Mouse (Mus musculus): ENCODE results near the gene Atg2b.

Gene Atg2b

DNA sequence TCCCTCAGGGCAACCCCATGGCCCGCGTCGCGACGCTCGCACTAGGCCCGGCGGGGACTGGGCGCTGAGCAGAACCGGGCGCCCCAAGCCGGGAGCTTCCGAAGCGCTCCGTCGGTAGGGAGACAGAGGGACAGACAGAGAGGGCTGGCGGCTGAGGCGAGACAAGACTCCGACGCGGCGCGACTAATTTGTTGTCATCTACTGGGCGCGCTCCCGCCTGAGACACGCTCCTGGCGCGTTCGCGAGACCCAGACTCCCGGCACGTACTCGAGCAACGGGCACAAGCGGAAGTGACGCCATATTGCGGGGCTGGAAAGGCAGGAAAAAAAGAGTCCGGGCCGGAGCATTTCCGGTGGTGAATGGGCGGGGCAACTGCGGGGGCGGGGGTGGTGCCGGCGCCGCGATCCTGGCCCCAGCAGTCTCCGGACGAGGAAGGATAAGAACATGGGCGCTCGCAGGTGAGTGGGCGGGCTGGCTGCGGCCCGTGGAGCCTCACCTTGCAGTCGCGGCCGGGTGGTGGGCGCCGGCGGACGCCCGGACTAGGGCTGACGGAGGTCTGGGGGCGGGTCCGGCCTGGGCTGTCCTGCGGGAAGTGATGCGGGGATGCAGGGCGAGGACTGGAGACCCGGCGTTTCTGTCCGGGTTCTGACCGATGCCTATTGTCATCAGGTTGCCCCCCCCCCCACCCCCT lies at the start of gene Atg2b:
Atg2b (minus strand) TSS at position 211 of the 691 bp plus-strand sequence.
- peak; percentile 94 to 96 for DNase-seq (ENCODE audit: low read depth in 2 of 2, low spot score in 2 of 2)

DNA sequence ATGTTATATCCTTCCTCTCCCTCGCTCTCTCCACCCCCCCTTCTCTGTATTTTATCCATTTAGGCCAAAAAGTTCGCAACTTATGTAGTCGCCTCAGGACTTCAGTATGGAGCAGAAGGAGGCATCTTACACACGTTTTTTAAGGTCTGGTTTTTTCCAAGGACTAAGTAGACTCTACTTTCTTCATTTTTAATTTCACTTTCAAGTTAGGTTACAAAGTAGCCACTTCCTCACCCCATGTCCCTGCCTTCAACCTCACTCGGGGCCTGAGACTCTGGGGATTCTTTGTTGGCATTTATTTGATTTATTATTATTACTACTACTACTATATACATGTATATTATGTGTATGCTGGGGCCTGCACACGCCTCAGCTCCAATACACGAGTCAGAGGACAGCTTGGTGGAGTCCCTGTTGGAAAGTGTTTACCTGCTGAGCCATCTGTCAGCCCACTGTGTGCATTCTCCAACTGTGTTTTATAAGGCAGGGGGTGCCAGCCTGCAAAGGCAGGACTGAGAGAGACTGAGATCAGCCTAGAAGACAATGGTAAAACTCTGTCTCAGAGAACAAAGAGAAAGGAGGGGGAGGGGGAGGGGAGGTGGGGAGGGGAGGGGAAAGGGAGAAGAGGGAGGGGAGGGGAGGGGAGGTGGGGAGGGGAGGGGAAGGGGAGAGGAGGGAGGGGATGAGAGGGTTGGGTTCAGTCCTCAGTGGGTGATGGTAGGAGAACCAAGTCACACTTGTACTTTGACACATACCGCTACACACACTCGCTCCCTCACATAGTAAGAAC lies 48.6 kb upstream of the Atg2b start:
- DNase-seq (ENCODE audit: low read depth in 2 of 2, low spot score in 2 of 2), result no peak

DNA sequence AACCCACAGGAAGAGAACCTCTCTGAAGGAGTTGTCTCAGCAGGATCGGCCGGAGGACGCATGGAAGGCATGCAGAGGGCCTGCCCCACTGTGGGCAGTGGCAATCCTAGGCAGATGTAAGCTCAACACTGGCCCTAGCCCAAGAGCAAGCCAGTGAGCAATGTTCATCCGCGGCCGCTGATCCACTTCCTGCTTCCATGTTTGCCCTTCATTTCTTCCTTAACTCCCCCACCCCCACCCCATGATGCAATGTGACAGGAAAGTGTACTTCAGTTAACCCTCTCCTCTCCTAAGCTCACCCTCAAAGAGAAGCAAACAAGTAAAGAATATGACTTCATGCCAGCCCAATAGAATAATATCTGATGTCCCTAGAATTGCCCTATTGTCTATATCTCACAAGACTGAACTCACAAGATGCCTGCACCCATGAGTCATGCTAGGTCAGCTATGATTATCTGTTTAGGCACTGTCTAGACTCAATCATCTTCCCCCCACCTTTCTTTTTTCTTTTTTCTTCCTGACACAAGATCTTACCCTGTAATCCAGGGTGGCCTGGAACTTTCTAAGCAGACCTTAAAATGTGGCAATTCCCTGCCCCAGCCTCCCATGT lies 45.9 kb upstream of the Atg2b start:
- DNase-seq (ENCODE audit: low read depth in 2 of 2, low spot score in 2 of 2), result no peak

DNA sequence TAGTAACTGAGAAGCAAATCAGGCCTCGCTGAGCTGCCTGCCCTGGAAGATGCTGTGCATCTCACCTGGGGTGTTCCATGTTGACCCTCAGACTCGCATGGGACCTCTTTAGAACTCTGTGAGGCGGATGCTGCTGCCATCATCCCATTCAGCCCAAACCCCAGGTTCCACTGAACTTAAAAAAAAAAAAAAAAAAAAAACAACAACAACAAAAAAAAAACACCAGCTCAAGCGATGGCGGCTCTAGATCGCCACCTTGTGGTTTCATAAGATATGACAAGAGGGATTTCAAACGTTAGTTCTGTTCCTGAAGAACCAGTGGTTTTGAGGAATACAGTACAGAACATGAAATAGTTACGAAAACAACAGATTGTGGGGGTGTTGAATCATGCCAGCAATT lies 43.0 kb upstream of the Atg2b start:
- no peak for DNase-seq (ENCODE audit: low read depth in 2 of 2, low spot score in 2 of 2)

DNA sequence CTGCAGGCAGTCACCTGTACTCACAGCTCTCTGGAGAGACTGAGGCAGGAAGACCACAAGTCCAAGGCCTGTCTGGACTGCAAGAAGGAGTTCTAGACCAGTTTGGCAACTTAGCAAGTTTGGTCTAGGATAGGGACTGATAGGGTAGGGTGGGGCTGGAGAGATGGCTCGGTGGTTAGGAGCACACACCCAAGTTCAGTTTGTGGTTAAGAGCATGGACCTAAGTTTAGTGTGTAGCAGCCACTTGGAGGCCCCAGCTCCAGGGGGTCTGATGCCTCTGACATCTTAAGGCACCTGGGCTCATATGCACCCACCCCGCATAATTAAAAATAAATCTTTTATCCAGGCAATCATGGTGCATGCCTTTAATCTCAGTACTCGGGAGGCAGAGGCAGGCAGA lies 42.3 kb upstream of the Atg2b start:
- DNase-seq (ENCODE audit: low read depth in 2 of 2, low spot score in 2 of 2), result no peak

DNA sequence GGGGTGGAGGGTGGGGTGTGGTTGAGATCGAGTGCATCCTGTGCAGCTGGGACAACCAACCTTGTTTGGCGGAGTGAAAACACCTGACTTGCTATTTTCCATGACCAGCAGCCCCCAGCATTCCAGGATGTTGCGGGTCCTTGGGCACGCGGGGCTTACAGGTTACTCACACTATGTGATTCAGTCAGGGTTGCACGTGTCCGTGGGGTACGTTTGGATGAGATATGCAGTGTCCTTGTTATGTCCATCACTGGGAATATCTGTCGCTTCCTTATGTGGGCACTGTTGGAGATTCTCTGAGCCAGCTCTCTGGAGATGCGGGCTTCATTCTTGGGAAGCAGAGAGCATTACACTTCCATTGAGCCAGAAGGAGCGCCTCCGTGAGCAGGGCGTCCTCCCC lies 40.7 kb upstream of the Atg2b start:
- DNase-seq (ENCODE audit: low read depth in 2 of 2, low spot score in 2 of 2), result no peak

DNA sequence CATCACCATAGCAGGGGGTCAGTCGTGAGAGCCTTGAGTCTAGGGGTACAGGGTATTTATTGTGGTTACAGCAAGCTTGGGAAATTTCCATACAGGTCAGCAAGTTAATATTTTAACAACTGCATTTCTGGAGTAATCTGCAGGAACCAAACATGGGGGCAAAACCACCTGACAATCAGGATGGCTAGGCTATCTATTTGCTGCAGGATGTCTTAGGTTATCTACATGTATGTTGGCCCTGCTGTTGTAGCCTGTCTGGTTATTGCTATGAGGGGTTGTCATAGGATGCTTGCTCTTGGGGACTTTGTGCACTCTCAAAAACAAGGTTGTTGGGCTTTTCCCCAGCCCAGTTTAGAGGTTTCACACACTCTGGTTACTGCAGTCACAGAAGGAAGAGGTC lies 39.6 kb upstream of the Atg2b start:
- no peak for DNase-seq (ENCODE audit: low read depth in 2 of 2, low spot score in 2 of 2)

DNA sequence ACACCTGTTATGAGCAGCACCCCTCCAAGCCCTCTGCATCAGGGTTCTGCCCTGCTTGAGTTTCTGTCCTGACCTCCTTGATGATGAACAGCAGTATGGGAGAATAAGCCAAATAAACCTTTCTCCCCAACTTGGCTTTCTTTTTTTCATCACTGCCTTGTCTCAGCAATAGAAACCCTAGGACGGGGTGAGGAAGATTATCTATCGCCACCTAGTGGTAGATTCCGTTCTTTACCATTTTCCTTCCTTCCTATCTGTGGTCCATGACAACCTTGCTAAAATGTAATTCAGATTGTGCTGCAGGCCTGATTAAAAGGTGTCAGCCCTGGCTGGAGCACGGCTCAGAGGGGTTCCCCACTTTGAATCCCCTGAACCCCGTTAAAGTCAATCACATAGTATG lies 37.6 kb upstream of the Atg2b start:
- peak; percentile 18 to 34 for DNase-seq (ENCODE audit: low read depth in 2 of 2, low spot score in 2 of 2)

DNA sequence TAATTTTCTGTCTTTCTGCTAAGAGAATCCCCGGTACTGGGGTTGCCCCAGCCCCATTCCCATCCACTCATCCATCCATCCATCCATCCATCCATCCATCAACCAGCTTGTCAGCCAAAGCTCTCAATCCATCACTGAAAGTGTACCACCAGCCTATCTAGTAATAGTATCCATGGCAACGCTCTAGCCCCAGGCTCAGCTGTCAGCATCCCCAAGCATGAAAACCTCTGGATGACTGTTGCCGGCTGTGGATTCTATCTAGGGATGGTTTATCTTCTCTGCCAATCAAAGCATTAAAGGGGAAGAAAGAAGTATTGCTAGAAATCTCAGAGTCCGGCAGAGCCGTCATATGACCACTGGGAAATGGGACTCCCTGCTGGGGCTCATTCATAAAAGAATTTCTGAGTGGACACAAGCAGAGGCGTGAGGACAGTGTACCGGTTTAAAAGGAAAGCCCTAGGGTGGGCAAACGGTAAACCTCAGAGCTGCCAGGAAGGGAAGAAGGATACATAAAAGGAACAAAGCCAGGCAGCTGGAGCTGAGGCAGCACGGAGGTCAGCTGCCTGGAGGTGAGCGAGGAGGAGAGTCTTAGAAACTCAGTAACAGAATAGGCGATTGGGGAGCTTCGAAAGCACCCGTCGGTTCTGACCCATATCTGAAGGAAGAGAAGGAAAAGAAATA lies 36.6 kb upstream of the Atg2b start:
- no peak for DNase-seq (ENCODE audit: low read depth in 2 of 2, low spot score in 2 of 2)

DNA sequence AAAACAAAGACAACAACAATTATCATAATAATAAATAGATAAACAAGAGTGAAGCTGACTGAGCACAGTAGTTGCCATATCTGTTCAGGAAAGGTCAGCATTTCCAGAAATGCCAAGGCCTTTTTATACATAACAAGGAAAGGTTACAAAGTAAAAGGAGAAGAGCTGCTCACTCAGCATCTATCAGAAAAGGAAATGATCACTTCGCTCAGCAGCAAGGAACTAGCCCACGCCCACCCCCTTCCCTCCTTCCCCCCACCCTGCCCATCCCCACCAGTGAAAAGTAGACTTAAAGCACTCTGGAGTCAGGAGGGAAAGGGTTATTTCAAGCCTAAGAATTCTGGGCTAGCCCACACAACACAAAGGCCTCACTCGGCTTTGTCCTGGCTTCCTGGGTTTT lies 35.2 kb upstream of the Atg2b start:
- DNase-seq (ENCODE audit: low read depth in 2 of 2, low spot score in 2 of 2), result no peak

DNA sequence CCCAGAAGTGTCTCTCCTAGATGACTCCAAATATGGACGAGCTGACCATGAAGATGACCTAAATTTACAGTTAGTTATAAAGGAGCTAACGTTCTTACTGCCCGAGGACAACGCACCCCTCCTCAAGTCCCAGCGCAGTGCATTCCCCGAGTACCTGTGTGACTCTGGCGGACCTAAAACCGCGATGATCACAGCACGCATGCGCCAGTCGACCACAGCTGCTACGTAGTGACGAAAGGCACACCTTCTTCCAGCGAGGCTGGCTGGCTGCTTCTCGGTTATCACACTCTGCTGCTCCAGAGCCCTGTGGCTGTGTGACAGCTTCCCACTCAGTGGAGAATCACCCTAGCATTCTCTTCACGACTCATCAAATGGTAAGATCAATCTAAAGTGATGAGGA lies 33.6 kb upstream of the Atg2b start:
- peak; percentile 21 to 45 for DNase-seq (ENCODE audit: low read depth in 2 of 2, low spot score in 2 of 2)

DNA sequence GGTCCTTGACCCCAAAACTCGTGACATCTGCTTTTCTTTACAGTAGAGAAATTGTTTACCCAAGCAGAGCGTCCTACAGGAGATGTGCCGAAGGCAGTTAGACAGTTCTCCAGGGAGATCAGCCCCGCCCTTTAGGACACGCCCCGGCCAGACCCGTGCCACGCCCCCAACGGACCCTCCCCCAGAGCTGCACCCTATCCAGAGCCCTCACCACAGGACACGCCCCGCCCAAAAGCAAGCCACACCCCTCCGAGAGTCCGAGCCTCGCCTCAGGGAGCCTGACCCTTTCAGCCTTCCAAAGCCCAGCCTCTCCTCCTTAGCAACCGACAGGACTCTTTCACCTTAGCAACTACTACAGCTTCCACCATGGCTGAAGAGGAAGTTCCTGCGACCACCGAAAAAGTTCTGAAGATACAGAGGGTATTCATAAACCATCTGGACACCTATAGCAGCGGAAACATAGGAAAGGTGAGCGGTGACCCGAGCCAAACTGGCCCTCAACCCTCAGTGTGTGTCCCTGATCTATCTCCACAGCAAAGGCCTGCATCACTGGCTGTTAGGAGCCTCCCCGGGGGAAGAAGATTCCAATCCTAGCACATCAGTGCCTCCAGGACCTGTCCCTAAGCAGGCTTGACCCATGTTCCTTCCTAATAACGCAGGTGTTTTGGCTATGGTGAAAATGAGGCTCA lies 20.9 kb upstream of the Atg2b start, which contains the start of gene Ak7:
Ak7 (plus strand) TSS at position 178 of the 689 bp plus-strand sequence.
- no peak for DNase-seq (ENCODE audit: low read depth in 2 of 2, low spot score in 2 of 2)

DNA sequence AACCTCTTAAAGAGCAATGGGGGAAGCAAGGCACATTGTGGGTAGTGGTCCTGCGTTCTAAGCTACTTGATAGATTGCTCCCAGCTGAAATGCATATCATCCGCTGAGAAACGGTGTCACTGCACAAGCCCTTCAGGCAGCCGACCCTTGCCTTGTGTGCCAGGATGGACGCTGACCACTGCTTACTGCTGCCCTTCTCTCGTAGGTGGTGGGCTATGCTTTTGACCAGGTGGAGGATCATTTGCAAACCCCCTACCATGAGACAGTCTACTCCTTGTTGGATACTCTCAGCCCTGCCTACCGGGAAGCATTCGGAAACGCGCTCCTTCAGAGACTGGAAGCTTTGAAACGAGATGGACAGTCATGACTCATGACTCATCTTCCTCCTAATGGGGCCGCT lies 15.4 kb upstream of the Atg2b start:
- no peak for DNase-seq (ENCODE audit: low read depth in 2 of 2, low spot score in 2 of 2)

DNA sequence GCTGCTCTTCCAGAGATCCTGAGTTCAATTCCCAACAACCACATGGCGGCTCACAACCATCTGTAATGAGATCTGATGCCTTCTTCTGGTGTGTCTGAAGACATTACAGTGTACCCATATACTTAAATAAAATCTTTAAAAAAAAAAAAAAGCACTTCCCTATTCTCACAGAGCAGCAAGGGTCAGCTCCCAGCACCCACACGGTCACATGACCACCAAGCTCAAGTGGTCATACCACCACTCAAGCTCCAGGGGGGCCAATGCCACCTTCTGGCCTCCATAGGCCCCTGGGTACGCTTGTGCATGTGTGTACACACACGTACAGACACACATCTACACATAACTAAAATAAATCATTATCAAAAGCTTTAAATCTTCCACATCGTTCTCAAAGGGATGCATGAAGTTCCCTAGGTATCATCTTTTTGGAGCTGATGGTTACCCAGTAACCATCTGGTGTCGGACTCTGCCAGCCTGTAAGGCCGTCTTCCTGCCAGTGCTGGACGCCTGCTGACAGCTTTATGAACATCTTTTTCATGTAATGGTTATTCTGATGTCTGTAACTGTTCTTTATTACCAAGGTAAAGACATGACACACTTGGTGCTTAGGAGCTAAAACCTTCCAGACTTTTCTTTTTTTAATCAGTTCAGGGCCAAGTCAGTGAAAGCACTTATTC lies 12.2 kb upstream of the Atg2b start:
- no peak for DNase-seq (ENCODE audit: low read depth in 2 of 2, low spot score in 2 of 2)

DNA sequence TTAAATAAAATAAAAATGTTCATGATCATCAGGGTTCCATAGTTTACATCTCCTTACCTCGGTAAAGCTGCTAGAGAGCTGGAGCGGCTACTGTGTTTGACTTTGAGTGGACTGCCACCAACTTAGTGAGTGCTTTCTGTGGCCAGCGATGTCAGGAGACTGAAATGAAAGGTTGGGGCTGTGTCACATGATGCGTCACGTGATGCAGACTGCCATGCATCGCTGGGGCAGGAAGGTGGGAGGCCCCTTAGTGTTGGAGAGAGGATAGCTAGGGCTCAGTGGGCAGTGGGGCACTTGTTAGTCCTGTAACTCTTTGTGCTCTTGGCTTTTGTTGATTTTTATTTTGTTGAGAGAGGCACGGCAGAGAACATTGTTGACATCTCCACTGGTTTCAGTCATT lies 10.8 kb upstream of the Atg2b start:
- no peak for DNase-seq (ENCODE audit: low read depth in 2 of 2, low spot score in 2 of 2)

DNA sequence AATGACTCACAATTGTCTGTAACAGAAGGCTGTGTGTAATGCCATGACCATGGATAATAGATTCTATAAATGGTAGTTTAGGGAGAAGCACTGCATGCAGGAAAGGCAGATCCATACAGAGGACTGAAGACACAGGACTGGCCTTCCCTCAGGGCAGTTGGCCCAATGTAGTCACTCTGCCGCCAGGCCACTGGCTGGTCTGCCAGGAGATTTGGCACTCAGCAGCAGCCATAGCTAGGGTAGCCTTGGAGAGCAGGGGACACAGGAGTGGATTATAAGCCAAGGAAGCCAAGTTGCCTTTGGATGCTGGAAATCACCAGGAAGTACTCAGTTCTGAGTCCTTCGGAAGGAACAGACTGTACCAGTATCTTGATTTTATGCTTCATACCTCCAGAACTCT lies 9.0 kb upstream of the Atg2b start:
- no peak for DNase-seq (ENCODE audit: low read depth in 2 of 2, low spot score in 2 of 2)

DNA sequence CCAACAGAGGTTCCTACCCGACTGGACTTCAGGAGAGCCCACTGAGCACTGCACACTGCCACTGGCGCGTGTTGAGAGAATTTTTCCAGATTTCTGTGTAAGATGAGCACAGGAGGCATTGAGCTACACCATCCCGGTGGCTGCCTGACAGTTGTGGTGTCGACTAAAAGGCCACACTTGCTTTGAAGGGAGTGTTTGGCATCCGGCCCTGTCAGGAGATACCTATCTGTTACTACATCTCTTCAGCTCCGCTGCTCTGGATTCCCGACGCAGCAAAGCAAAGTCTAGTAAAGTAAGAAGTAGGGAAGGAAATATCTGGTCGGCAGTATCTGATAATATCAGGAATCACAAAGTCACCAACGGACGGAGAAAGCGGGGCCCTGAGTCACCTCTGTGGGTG lies 4.4 kb upstream of the Atg2b start:
- DNase-seq (ENCODE audit: low read depth in 2 of 2, low spot score in 2 of 2), result no peak

DNA sequence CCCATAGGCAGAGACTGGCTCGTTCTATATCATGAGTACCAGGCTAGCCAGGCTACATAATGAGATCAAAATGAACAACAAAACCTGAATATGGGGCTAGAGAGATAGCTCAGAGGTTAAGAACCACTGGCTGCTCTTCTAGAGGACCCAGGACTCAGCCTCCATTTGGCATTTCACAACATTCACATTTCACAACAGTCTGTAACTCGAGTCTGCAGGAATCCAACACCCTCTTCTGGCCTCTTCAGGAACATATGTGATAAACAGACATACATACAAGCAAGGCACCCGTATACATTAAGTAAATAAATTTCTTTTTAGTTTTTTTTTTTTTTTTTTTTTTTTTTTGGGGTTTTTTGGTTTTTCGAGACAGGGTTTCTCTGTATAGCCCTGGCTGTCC lies 3.5 kb upstream of the Atg2b start:
- no peak for DNase-seq (ENCODE audit: low read depth in 2 of 2, low spot score in 2 of 2)

DNA sequence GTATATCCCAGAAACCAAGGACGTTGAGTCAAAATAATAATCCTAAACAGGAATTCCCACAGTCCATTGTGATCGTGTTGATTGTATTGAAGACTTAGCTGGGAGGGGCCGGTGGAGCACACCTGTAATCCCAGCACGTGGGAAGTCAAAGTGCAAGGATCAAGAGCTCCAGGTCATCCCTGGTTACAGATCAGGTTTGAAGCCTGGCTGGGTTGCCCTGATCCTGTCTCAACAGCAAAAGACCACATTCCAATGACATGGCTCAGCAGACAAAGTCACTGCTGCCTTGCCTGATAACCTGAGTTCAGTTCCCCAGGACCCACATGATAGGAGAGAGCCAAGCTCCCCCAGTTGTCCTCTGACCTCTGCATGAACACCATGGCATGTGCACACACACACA lies 2.4 kb upstream of the Atg2b start:
- no peak for DNase-seq (ENCODE audit: low read depth in 2 of 2, low spot score in 2 of 2)

DNA sequence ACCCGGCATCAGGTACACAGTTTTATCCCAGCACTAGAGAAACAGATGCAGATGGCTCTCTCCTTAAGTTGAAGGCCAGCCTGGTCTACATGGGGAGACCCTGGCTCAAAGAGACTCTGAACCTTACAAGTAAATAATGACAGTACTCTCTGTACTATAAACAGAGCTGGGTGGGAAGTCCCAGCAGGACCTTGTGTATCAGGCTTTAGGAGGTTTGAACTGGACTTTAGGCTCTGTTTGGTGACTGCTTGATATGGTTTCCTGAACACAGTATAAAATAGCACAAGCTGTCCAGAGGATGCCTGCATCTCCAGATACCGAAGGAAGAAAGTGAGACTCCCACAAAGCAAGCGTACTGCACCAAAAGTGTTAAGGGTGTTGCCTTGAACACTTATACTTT lies 1.8 kb upstream of the Atg2b start:
- DNase-seq (ENCODE audit: low read depth in 2 of 2, low spot score in 2 of 2), result no peak
